Mouse (Mus musculus) inflammation-experienced regulatory T-cells, adult 6 months (primary cell): ENCODE results near the gene Dtx3l. TPM values are rescaled to one million over a fixed set of nuclear protein-coding genes. Genes with fewer than 3 reads are reported as not detected.
"Not testable (repeated sequence)": the region's sequence is repeated elsewhere in the genome, so short reads cannot be mapped to it uniquely, and the experiment has no call there.

Source experiments
- ATAC-seq: one replicate; pipeline ENCODE4 v1.8.0; 2017
- polyA plus RNA-seq, 3 experiments: library from polyadenylated mRNA; unstranded; fragments of 100-300 nt; shearing (Covaris generic); gene quantifications; one replicate each; pipeline ENCODE4 v1.2.1; 2017

The Dtx3l gene
- polyA plus RNA-seq, 3 experiments from 2014 or later = 47.2 to 59.8 (median 52.9) TPM

DNA sequence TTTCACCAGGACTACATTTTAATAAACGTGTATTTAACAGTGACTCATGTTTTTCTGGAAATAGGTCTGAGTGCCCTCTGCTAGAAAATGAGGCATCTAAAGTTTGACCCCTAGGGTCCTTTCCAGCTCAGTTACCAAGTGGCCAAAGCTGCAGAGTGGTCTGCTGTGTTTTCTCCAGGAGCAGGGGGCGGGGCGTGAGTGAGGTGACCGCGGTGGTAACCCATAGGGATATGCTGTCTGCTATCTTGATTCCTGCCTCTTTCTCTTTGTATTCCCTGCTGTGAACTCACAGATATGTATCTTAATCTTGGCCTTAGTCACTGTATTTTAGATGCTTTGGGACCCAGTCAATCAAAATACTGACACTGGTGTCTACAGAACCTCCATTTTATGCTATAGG is 14.6 kb downstream of the Dtx3l start:
- no peak for ATAC-seq

DNA sequence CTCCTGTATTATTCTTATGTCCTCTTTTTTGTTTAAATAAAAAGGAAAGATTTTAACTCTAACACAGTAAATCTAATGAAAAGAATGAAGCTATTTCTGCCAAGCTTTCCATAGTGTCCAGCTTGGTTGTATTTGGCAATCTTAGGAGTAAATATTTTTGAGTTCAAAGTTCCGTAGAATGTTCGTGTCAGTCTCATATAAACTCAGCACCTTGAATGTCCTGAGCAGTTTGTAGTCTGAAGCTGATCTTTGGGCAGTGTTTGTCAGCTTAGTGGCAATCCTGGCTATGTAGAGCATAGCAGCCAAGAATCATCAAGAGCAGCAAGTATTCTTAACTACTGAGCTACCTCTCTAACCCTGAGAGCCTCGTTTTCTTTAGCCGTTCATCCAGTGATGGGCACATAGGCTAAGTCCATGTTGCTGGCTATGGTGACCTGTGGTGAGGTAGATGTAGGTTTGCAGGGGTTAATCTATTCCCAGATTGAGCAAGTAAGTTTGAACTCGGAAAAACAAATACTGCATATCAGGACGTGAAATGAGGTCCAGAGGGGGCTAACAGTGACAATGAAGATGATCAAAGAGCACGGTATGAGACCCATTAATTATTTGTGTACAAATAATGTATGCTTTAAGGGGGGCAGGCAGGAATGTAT is 15.3 kb downstream of the Dtx3l start:
- ATAC-seq = no peak

DNA sequence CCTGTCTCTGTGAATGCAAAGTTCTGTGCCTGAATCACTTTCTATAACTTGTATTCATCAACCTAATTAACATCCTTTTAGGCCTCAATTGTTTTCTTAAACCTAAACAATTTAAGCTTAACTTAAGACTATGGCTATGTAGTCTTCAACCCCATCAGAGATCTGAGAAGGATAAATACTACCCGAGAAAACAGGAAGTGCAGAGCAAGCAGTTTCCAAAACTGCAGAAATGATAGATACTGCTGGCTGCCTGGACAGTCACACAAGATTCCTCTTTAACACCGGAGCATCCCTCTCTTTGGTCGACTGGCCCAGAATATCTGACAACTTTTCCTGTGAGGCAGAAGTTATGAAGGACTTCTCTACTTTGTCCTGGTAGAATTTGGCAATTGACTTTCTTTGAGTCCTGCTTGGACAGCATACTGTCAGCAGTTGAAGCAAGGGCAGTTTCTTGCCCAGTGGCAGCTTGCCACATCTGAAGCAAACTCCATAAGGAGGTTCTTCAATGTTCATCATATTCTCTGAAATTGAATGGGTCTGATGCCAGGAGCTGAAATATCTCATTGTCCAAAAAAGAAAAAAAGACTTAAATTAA is 16.6 kb downstream of the Dtx3l start:
- ATAC-seq = no peak

- ATAC-seq = no peak
Measured at GRCm38 (mm10) chr16:35921676-35922235, 17.2 kb downstream of the Dtx3l start.

DNA sequence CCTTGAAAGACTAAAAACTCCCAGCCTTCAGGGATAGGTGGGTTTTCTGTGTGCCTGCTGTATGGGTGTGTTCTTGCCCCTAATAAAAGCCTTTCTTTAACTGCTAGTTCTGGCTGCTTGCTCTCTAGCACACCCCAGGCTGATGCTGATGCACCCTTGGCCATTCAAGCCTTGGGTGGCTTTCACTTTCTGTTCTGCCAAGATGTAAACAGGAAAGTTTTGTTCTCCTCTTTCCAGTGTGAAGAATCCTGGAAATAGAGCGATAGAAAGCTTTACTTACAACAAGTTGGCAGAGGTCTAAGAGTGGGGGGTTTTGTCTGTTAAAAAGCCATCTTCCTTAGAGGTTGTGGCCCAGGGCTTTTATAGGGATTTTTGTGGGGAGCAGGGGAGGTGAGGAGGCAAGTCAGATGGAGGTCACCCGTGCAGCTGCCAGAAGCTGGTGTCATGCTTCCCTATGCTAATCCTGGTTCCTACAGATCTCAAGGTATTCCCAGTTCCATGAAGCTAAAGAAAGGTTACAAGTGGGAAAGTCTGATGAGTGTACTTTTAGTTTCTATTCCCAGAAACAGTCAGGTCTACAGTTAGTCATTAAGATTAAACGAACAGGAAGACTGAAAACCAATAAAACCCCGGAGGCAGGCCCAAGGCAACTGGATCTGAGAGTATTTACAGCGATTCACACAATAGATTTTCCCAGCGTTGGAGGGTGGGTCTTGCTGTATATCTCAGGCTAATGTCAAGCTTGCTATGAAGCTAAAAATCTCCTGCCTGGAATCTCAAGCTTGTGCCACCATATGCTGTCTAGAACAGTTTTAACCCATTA is 20.0 kb downstream of the Dtx3l start:
- peak; percentile 88 for ATAC-seq

GRCm38 (mm10) chr16:35914301-35914700 is 24.6 kb downstream of the Dtx3l start:
- ATAC-seq = no peak

- peak; percentile 36 for ATAC-seq
Measured at GRCm38 (mm10) chr16:35913526-35913925, 25.4 kb downstream of the Dtx3l start.

- ATAC-seq = no peak
Measured at GRCm38 (mm10) chr16:35911449-35911848, 27.5 kb downstream of the Dtx3l start.

- ATAC-seq = no peak
Measured at GRCm38 (mm10) chr16:35907432-35908201, 31.3 kb downstream of the Dtx3l start.

DNA sequence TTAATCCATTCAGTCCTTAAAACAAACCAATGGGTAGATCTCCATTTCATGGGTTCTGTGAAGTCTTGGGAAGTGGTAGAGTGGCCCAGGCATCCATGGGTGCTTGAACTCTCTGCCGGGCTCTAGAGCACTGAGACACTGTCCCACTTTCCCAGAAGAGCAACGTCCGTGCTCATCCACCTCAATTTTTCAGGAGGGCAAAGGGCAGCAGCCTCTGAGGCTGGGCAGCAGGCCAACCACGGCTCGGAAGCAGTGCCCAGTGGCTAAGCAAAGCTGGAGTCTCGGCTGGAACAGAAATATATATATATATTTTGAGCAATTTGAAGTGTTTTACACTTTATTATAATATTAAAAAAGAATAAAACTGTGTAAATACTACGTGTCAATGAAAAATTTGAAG is 32.1 kb downstream of the Dtx3l start:
- no peak for ATAC-seq

- ATAC-seq = no peak
Measured at GRCm38 (mm10) chr16:35905819-35906485, 33.0 kb downstream of the Dtx3l start.

DNA sequence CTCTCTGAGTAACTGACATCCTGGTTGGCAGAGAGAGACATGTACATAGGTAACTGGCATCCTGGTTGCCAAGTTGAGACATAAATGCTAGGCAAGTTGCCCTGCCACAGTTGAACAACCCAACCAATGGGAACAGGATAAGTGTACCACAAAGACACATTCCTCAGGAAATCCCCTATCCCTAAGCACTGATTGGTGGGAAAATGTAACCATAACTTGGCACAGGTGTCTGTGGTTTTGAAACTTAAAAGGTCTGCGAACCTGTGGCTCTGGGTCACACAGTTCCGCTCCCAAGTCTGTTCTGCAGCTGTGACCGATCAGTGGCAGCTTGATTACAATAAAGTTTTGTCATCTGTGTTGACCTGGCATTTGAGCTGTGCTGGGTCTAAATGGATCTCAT is 33.6 kb downstream of the Dtx3l start:
- peak; percentile 82 for ATAC-seq

DNA sequence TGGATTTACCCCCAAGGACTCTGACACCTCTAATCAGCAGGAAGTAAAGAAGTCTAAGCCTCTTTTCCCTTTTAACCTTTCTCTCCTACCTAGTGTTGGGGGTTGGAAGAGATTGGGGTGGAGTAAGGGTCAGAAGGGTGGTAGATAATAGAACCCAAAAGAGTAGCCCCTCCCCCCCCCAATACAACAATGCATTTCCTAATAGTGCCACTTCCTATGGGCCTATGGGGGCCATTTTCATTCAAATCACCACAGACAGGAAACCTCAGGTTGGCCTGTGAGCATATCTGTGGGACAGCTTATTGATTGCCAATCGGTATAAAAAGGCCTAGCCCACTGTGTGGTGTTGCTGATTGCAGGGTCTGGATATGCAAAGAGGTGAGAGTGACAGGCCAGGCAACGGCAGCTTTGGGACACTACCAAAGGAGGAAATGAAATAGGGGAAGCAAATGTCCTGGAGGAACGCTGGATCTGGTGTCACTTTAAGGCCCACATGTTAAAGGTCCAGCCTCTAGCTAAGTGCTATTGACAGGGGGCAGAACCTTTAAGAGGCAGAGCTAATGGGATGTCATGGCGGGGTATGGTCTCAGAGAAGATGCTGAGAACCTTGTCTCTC is 34.7 kb downstream of the Dtx3l start:
- peak; percentile 26 for ATAC-seq

DNA sequence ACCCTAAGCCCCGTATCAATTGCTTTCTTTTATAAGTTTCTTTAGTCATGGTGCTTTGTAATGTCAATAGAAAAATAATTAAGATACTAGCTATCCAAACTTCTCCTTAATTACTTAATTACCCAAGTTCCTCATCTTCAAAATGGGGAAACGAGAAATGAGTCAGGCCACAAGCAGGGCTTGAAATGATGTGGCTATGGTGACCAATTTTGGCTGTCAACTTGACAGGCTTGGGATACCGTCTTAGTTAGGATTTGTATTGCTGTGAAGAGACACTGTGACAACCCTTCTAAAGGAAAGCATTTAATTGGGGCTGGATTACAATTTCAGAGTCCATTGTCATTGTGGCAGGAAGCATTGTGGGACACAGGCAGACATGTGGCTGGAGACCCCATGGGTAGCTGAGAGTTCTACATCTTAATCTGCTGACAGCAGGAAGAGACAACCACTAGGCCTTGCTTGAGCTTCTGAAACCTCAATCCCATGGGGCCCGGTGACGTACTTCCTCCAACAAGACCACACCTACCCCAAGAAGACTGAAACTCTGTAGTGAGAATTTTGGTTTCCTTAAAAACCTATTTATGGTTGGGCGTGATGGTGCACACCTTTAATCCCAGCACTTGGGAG is 35.8 kb downstream of the Dtx3l start:
- ATAC-seq = no peak

DNA sequence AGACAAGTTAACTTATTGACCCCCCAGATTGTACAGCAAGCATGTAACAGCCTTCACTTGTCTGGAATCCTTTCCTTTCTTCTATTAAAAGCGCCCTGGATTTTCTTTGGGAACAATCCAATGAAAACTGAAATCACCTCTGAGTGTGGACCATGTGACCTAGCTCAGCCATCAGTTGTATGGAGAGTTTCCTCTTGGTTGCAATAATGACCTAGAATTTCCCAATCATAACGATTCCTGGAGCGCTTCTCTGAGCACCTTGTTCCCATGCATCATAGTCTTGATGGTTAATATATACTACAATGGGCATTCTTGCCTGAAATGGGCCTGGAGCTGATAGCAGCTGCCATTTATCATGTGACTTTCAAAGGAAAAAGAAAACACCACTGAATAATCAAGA is 38.4 kb downstream of the Dtx3l start:
- ATAC-seq = no peak

DNA sequence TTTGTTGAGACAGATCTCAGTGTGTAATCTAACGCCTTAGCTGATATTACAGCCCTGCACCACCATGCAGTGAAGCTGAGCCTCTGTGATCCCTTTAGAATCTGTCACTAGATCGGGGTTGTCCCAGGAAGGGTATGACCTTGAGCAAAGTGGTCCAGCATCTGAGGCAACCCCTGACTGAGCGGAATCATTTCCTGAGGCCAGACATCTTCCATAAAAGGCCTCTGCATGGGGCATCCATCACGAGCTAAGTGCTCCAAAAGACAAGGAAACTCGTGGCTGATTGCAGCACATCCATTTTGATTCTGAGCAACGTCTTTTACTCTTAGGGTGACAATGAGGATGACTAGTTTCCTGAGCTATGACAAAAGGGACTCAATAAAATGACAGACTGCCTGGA is 44.0 kb downstream of the Dtx3l start:
- no peak for ATAC-seq

- ATAC-seq = not testable (repeated sequence)
Measured at GRCm38 (mm10) chr16:35891603-35892002, 47.3 kb downstream of the Dtx3l start.

DNA sequence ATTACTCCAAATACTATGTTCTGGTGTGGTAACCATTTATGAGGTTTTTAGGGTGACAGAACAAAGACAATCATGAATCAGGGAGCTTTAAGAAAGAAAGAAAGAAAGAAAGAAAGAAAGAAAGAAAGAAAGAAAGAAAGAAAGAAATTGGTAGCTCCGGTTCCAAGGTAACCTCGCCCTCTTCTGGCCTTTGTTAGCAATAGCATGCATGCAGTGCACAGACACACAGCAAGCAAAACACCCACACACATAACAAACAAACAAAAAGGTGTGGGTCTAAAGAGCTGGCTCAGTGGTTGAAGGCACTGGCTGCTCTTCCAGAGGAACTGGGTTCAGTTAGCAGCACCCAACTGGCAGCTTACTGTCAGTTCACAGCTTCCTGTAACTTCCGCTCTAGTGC is 48.3 kb downstream of the Dtx3l start:
- no peak for ATAC-seq

DNA sequence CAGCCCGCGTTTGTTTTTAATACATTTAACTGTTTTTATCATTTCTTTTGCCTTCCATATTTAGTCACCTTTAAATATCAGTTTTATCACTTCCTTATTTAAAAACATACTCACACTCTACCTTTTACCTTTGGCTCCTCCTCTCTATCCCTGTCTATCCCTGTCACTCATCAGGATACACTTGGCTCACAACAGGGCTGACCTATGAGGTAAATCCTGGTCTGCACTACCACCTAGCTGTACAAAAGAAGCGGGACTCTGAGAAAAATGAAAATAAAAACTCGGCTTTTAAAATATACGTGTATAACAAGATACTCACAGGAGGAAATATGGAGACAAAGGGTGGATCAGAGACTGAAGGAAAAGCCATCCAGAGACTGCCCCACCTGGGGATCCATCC is 50.0 kb downstream of the Dtx3l start:
- no peak for ATAC-seq

DNA sequence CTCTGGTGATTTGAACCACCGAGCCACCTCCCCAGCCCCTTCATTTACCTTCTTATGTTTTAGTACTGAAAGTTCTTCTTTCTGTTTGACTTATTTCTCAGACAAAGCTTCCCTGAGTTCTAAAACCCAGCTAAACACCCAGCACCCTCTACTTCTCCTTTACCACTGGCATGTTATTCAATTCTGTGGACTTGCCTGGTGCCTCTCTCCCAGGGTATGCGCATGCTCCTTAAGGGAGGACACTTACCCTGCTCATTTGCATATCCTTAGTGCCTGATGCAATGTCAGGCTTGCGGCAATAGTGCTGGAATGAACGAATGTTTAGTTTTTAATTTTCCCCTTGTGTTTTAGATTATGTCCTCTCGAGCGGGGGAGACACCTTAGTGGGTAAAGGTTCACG is 50.8 kb downstream of the Dtx3l start:
- ATAC-seq = no peak
